Mouse (Mus musculus): ENCODE measurements around the gene Cox19. TPM values are rescaled to one million over a fixed set of nuclear protein-coding genes. Genes with fewer than 3 reads are reported as not detected.

Cox19 gene
- total and polyA plus RNA-seq, 3 experiments, result 53.0 to 73.2 TPM; not detected in 1

DNA sequence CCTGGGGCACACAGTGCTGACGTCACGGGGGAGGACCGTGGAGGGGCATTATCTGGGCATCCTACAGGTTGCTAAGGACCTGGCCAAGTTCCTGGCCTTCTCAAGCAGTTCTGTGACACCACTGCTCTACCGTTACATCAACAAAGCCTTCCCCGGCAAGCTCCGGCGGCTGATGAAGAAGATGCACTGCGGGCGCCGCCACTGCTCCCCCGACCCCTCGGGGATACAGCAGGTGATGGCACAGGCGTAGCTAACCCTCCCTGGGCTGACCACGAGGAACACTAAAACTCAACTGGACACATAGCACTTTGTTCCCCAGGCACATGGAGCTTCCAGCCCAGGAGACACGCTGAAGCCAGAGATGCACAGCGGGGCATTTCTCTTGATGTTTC, 42.0 kb upstream of the Cox19 start:
- peaks cover 5% of the 10 kb centered on the region; the same call in 1 of the 2 replicates for H3K79me2 ChIP-seq (ENCODE audit: control insufficient read depth, insufficient read depth, low read length, poor library complexity)
- H3K9ac ChIP-seq (ENCODE audit: control insufficient read depth, low read depth, low read length, poor library complexity, severe bottlenecking), result no peak overlapping the region
- H3K4me3 ChIP-seq (ENCODE audit: control insufficient read depth in 1 of 2, insufficient read depth in 1 of 2, low read depth in 2 of 2, low read length in 2 of 2), result no peak overlapping the region
- DNase-seq (ENCODE audit: low read depth, low spot score), result no peak
- no peaks in the 10 kb centered on the region for H3K27me3 ChIP-seq (ENCODE audit: control insufficient read depth in 1 of 2, insufficient read depth in 2 of 2, low read length in 2 of 2)
- peaks cover 20 to 36% of the 10 kb centered on the region in 2 experiments for H3K4me1 ChIP-seq (ENCODE audit: control insufficient read depth in 1 of 2, insufficient read depth in 2 of 2, low read length in 2 of 2)
- TF ChIP-seq USF2 (IDR thresholded peaks at IDR 0.05; ENCODE audit: borderline replicate concordance in 1 of 2, insufficient read depth in 1 of 2, low read depth in 1 of 2, low read length in 2 of 2) (no peak), USF1 (IDR thresholded peaks at IDR 0.05; ENCODE audit: low read depth, low read length) (no peak), TCF12 (IDR thresholded peaks at IDR 0.05; ENCODE audit: low read depth, low read length) (no peak), UBTF (IDR thresholded peaks at IDR 0.05; ENCODE audit: borderline replicate concordance, insufficient read depth, low read depth, low read length) (no peak), POLR2A (IDR thresholded peaks at IDR 0.05; ENCODE audit: control insufficient read depth in 1 of 2, insufficient read depth in 1 of 2, low read depth in 1 of 2, low read length in 2 of 2, poor library complexity in 1 of 2) (no peak), MYB (IDR thresholded peaks at IDR 0.05; ENCODE audit: low read depth, low read length) (no peak), NRF1 (IDR thresholded peaks at IDR 0.05; ENCODE audit: insufficient read depth, low read depth, low read length, poor library complexity, severe bottlenecking) (no peak), CTCF (IDR thresholded peaks at IDR 0.05 in 2 of 3, conservative IDR thresholded peaks at IDR 0.05 in 1 of 3; ENCODE audit: control insufficient read depth in 1 of 3, insufficient read depth in 1 of 3, low read depth in 2 of 3, low read length in 3 of 3, poor library complexity in 1 of 3, severe bottlenecking in 1 of 3) (no peak), SIN3A (IDR thresholded peaks at IDR 0.05; ENCODE audit: low read length) (no peak), ZKSCAN1 (IDR thresholded peaks at IDR 0.05; ENCODE audit: low read depth, low read length) (no peak), MYC (IDR thresholded peaks at IDR 0.05; ENCODE audit: low read depth, low read length) (no peak), E2F4 (IDR thresholded peaks at IDR 0.05; ENCODE audit: borderline replicate concordance, low read depth, low read length) (no peak), GABPA (IDR thresholded peaks at IDR 0.05; ENCODE audit: low read depth, low read length) (no peak), MAFK (IDR thresholded peaks at IDR 0.05; ENCODE audit: borderline replicate concordance, low read depth, low read length) (no peak), ZMIZ1 (IDR thresholded peaks at IDR 0.05; ENCODE audit: low read depth, low read length) (no peak), HCFC1 (IDR thresholded peaks at IDR 0.05; ENCODE audit: low read depth, low read length) (no peak)
- no peak overlapping the region for H3K27ac ChIP-seq (ENCODE audit: control insufficient read depth, low read depth, low read length)
- peaks cover 0 to 21% of the 10 kb centered on the region in 2 experiments; a peak in 2 of 4 replicates for H3K36me3 ChIP-seq (ENCODE audit: control insufficient read depth in 1 of 2, insufficient read depth in 2 of 2, low read length in 2 of 2)
- H3K9me3 ChIP-seq (replicated peaks; ENCODE audit: insufficient read depth, low read length), result no peaks in the 10 kb centered on the region

DNA sequence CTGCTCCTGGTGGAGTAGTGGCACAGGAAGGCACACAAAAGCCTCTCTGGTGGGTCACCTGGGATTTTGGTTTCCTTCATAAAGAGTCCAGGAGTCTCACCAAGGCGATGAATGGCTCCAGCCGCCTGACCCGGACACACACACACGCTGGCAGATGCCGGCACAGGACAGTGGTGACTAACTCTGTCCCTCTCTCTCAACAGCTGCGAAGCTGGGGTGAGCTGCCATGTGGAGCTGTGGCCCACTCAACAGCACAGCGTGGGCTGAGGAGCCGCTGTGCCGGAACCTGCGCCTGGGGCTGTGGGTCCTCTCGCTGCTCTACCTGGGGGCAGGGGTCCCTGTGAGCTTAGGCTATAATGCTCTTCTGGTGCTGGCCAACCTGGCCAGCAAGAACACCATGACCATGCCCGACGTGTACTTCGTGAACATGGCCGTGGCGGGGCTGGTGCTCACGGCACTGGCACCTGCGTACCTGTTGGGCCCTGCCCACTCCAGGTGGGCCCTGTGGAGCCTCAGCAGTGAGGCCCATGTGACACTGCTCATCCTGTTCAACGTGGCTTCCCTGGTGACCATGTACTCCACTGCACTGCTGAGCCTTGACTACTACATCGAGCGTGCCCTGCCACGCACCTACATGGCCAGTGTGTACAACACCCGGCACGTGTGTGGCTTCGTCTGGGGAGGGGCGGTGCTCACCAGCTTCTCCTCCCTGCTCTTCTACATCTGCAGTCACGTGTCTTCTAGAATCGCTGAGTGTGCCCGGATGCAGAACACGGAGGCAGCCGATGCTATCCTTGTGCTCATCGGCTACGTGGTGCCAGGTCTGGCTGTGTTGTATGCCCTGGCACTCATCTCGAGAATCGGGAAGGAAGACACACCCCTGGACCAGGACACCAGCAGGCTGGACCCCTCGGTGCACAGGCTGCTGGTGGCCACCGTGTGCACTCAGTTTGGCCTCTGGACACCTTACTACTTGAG, 41.3 kb upstream of the Cox19 start:
- H3K9me3 ChIP-seq (replicated peaks; ENCODE audit: insufficient read depth, low read length), result no peaks in the 10 kb centered on the region
- H3K36me3 ChIP-seq (ENCODE audit: control insufficient read depth in 1 of 2, insufficient read depth in 2 of 2, low read length in 2 of 2), result peaks cover 0 to 28% of the 10 kb centered on the region in 2 experiments; a peak in 2 of 4 replicates
- no peaks in the 10 kb centered on the region for H3K27me3 ChIP-seq (ENCODE audit: control insufficient read depth in 1 of 2, insufficient read depth in 2 of 2, low read length in 2 of 2)
- TF ChIP-seq POLR2AphosphoS5 (IDR thresholded peaks at IDR 0.05; ENCODE audit: borderline replicate concordance, low read depth, low read length) (0 out of 2 replicates have a peak, but pooled peaks have one; percentile 17), SIN3A (IDR thresholded peaks at IDR 0.05; ENCODE audit: low read length) (no peak)
- H3K4me1 ChIP-seq (ENCODE audit: control insufficient read depth in 1 of 2, insufficient read depth in 2 of 2, low read length in 2 of 2), result peaks cover 27 to 37% of the 10 kb centered on the region in 2 experiments
- no peak overlapping the region for H3K9ac ChIP-seq (ENCODE audit: control insufficient read depth, low read depth, low read length, poor library complexity, severe bottlenecking)
- no peak overlapping the region for H3K27ac ChIP-seq (ENCODE audit: control insufficient read depth, low read depth, low read length)
- no peak for DNase-seq (ENCODE audit: low read depth, low spot score)
- no peak overlapping the region for H3K4me3 ChIP-seq (ENCODE audit: control insufficient read depth in 1 of 2, insufficient read depth in 1 of 2, low read depth in 2 of 2, low read length in 2 of 2)
- peaks cover 5% of the 10 kb centered on the region for H3K79me2 ChIP-seq (ENCODE audit: control insufficient read depth, insufficient read depth, low read length, poor library complexity)
